Mouse (Mus musculus): ENCODE measurements around the gene C1qc. TPM values are rescaled to one million over a fixed set of nuclear protein-coding genes. Genes with fewer than 3 reads are reported as not detected.

The C1qc gene
- polyA plus RNA-seq, 1 experiment from 2014 or later = 16.6 TPM

- ATAC-seq (ENCODE audit: insufficient number of reproducible peaks, insufficient read depth, low FRiP score, low TSS enrichment) = no peak
- H3K9me3 ChIP-seq = no peaks in the 10 kb centered on the region
- no peak overlapping the region for H3K4me3 ChIP-seq
- H3K4me1 ChIP-seq = peaks cover 23% of the 10 kb centered on the region
- no peak overlapping the region for H3K4me2 ChIP-seq (replicated peaks)
- no peak overlapping the region for H3K27ac ChIP-seq
- peak overlapping the region; percentile 22; the same call in 1 of the 2 replicates for H3K9ac ChIP-seq
- H3K36me3 ChIP-seq = no peaks in the 10 kb centered on the region
- 74% methylated on average over 6 of the region's 6 CpGs for WGBS
- no peaks in the 10 kb centered on the region for H3K27me3 ChIP-seq
These were observed 24.5 kb downstream of the C1qc start for GRCm38 (mm10) chr4:136868371-136868770.

GRCm38 (mm10) chr4:136867690-136868345 lies 25.0 kb downstream of the C1qc start:
- Histone ChIP-seq H3K4me3 (no peak overlapping the region), H3K9me3 (no peaks in the 10 kb centered on the region), H3K27ac (no peak overlapping the region), H3K9ac (no peak overlapping the region), H3K4me2 (replicated peaks) (no peak overlapping the region), H3K36me3 (no peaks in the 10 kb centered on the region), H3K4me1 (peaks cover 23% of the 10 kb centered on the region), H3K27me3 (no peaks in the 10 kb centered on the region)
- 18% methylated on average over 12 of the region's 12 CpGs for WGBS
- no peak for ATAC-seq (ENCODE audit: insufficient number of reproducible peaks, insufficient read depth, low FRiP score, low TSS enrichment)

DNA sequence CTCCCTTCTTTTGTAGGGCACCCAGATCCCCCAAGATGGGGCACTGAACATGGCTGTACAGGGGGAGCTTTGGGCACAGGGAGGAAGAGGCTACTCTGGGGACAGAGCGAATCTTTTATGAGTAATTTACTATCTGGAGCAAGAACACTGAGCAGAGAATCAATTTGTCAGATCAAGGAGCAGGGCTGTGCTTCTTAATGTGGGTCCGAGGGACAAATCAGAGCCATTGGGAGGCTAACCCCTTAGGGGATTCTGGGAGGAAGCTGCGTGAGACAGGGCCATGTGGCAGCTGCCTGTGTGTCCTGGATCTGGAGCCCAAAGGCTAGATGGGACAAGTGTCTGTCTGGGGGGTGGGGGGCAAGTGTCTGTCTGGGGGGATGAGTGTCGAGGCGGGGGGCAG lies 27.3 kb downstream of the C1qc start:
- no peak overlapping the region for H3K4me3 ChIP-seq
- no peak for ATAC-seq (ENCODE audit: insufficient number of reproducible peaks, insufficient read depth, low FRiP score, low TSS enrichment)
- H3K4me1 ChIP-seq = peaks cover 34% of the 10 kb centered on the region
- WGBS = 56% methylated on average over 5 of the region's 5 CpGs
- no peaks in the 10 kb centered on the region for H3K36me3 ChIP-seq
- H3K27ac ChIP-seq = no peak overlapping the region
- no peak overlapping the region for H3K9ac ChIP-seq
- H3K4me2 ChIP-seq (replicated peaks) = no peak overlapping the region; the same call in 1 of the 2 replicates
- H3K9me3 ChIP-seq = no peaks in the 10 kb centered on the region
- H3K27me3 ChIP-seq = peaks cover 3% of the 10 kb centered on the region; the same call in 1 of the 2 replicates

DNA sequence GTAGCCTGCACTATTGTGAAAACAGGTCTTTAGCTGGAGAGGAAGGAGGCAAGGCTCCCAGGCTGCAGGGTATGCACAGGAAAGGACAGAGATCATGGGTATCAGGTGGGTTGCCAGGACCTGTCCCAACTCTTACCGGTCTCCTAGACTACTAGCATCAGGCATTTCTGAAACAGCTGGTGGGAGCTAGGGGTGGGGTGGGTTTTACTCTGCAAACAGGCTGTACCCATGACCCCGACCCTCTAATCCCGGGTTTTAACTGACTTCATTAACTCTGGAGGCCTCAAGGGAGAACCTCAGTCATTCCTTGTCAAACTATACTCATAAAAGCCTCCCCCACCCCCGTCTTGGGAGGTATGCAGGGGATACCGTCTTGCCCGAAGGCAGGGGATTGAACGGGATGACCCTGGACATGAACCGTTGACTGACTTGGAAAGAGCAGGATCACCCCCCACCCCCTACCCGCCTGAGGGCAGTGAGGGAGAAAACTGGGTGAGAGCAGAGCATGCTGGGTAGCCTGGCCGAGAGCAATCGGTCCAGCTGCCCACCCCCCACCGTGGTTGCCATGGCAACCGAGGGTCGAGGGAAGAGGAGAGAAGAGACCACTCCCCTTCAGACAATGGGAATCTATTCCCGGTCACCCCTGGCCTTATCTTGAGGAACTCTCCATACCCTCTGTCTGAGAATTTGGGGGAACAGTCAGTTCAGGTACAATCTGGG lies 28.0 kb downstream of the C1qc start:
- Histone ChIP-seq H3K9ac (no peak overlapping the region), H3K4me1 (peaks cover 34% of the 10 kb centered on the region), H3K36me3 (no peaks in the 10 kb centered on the region), H3K4me3 (no peak overlapping the region), H3K27me3 (peaks cover 3% of the 10 kb centered on the region; the same call in 1 of the 2 replicates), H3K9me3 (no peaks in the 10 kb centered on the region), H3K27ac (no peak overlapping the region), H3K4me2 (replicated peaks) (peak overlapping the region; percentile 34)
- peak; percentile 38 for ATAC-seq (ENCODE audit: insufficient number of reproducible peaks, insufficient read depth, low FRiP score, low TSS enrichment)
- WGBS = 7% methylated on average over 15 of the region's 15 CpGs

DNA sequence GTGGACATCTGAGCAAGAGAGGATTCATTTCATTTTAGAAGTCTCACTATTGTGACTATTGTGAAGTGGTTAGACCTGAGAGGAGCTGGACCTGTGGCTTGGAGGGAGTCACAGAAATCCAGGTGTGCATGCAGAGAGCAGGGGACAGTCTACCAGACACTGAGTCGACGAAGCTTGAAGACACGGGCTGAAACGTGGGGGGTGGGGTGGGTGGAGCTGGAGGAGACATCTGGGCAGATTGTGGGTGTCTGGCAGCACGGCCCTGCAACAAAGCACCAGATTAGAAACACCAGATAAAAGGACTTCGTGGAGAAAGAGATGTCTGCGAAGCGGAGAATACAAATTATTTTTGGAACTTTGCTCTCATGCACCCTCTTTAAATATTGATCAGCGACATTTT lies 29.3 kb downstream of the C1qc start:
- H3K4me1 ChIP-seq = peaks cover 34% of the 10 kb centered on the region

DNA sequence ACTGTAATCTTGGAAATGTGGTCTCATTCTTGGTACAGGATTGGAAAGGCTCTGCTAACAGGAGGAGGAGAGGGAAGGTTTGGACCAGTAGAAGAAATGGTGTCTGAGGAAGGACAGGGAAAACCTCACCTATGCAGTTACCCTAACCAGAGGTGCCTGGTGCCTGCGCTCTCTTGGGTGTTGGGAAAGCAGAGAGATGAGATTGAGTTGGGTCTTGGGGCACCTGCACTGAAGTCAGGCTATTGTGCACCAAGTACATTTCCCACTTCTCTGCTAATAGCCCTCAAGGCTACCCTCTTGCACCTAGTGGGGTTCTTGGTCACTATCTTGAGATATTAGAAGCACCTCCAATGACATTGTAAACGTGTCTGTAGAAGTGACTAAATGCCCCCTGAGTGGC lies 30.5 kb downstream of the C1qc start:
- H3K27ac ChIP-seq = no peak overlapping the region
- WGBS = 83% methylated on average over 2 of the region's 2 CpGs
- peaks cover 25% of the 10 kb centered on the region for H3K4me1 ChIP-seq

More for the DNA sequence above, 29.3 kb downstream of the C1qc start:
- WGBS = 59% methylated on average over 9 of the region's 9 CpGs
- Histone ChIP-seq H3K9me3 (no peaks in the 10 kb centered on the region), H3K27me3 (peaks cover 3% of the 10 kb centered on the region; the same call in 1 of the 2 replicates), H3K9ac (no peak overlapping the region), H3K4me2 (replicated peaks) (no peak overlapping the region), H3K36me3 (no peaks in the 10 kb centered on the region), H3K4me3 (no peak overlapping the region), H3K27ac (no peak overlapping the region)
- no peak for ATAC-seq (ENCODE audit: insufficient number of reproducible peaks, insufficient read depth, low FRiP score, low TSS enrichment)

GRCm38 (mm10) chr4:136861806-136862205 lies 31.1 kb downstream of the C1qc start:
- Histone ChIP-seq H3K27ac (no peak overlapping the region; the same call in 1 of the 2 replicates), H3K36me3 (no peaks in the 10 kb centered on the region), H3K4me1 (peaks cover 24% of the 10 kb centered on the region), H3K9me3 (no peaks in the 10 kb centered on the region), H3K9ac (no peak overlapping the region), H3K4me2 (replicated peaks) (0 out of 2 replicates have a peak overlapping the region, but pooled peaks have one; percentile 0), H3K27me3 (peaks cover 3% of the 10 kb centered on the region; the same call in 1 of the 2 replicates), H3K4me3 (no peak overlapping the region)
- 9% methylated on average over 17 of the region's 17 CpGs for WGBS
- no peak for ATAC-seq (ENCODE audit: insufficient number of reproducible peaks, insufficient read depth, low FRiP score, low TSS enrichment)

More for the DNA sequence above, 30.5 kb downstream of the C1qc start:
- Histone ChIP-seq H3K9me3 (no peaks in the 10 kb centered on the region), H3K27me3 (peaks cover 3% of the 10 kb centered on the region; the same call in 1 of the 2 replicates), H3K4me2 (replicated peaks) (no peak overlapping the region), H3K4me3 (no peak overlapping the region), H3K36me3 (no peaks in the 10 kb centered on the region), H3K9ac (no peak overlapping the region)
- no peak for ATAC-seq (ENCODE audit: insufficient number of reproducible peaks, insufficient read depth, low FRiP score, low TSS enrichment)

DNA sequence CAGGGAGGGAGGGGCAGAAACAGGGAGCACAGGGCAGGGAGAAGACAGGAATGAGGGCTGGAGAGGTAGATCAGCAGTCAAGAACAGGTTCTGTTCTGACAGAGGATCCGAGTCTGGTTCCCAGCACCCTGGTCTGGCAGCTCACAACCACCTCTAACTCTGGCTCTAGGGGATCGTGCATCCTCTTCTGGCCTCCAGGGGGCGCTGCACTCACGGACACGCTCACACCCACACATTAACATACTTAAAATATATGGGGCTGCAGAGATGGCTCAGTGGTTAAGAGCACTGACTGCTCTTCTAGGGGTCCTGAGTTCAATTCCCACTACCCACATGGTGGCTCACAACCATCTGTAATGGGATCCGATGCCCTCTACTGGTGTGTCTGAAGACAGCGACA lies 32.8 kb downstream of the C1qc start:
- 83% methylated on average over 7 of the region's 7 CpGs for WGBS

GRCm38 (mm10) chr4:136855081-136855480 lies 37.8 kb downstream of the C1qc start:
- no peak for ATAC-seq (ENCODE audit: insufficient number of reproducible peaks, insufficient read depth, low FRiP score, low TSS enrichment)
- WGBS = 26% methylated on average over 6 of the region's 6 CpGs
- Histone ChIP-seq H3K4me2 (replicated peaks) (no peak overlapping the region), H3K9me3 (no peaks in the 10 kb centered on the region), H3K27ac (no peak overlapping the region), H3K9ac (no peak overlapping the region), H3K36me3 (no peaks in the 10 kb centered on the region), H3K27me3 (no peaks in the 10 kb centered on the region), H3K4me1 (no peaks in the 10 kb centered on the region), H3K4me3 (no peak overlapping the region)

More for the DNA sequence above, 32.8 kb downstream of the C1qc start:
- H3K27me3 ChIP-seq = peaks cover 3% of the 10 kb centered on the region; the same call in 1 of the 2 replicates
- ATAC-seq (ENCODE audit: insufficient number of reproducible peaks, insufficient read depth, low FRiP score, low TSS enrichment) = no peak
- no peak overlapping the region for H3K4me3 ChIP-seq
- no peak overlapping the region for H3K4me2 ChIP-seq (replicated peaks)
- peaks cover 19% of the 10 kb centered on the region for H3K4me1 ChIP-seq
- H3K27ac ChIP-seq = no peak overlapping the region
- H3K9me3 ChIP-seq = no peaks in the 10 kb centered on the region
- no peaks in the 10 kb centered on the region for H3K36me3 ChIP-seq
- no peak overlapping the region for H3K9ac ChIP-seq

GRCm38 (mm10) chr4:136852989-136853388 lies 39.9 kb downstream of the C1qc start:
- 78% methylated on average over 12 of the region's 12 CpGs for WGBS
- no peak for ATAC-seq (ENCODE audit: insufficient number of reproducible peaks, insufficient read depth, low FRiP score, low TSS enrichment)
- Histone ChIP-seq H3K9me3 (no peaks in the 10 kb centered on the region), H3K4me3 (no peak overlapping the region), H3K9ac (no peak overlapping the region), H3K27ac (no peak overlapping the region), H3K36me3 (no peaks in the 10 kb centered on the region), H3K4me2 (replicated peaks) (no peak overlapping the region), H3K27me3 (no peaks in the 10 kb centered on the region), H3K4me1 (no peaks in the 10 kb centered on the region)

- H3K4me3 ChIP-seq = no peak overlapping the region
- ATAC-seq (ENCODE audit: insufficient number of reproducible peaks, insufficient read depth, low FRiP score, low TSS enrichment) = no peak
- no peak overlapping the region for H3K9ac ChIP-seq
- no peak overlapping the region for H3K4me2 ChIP-seq (replicated peaks)
- H3K4me1 ChIP-seq = no peaks in the 10 kb centered on the region
- 70% methylated on average over 5 of the region's 5 CpGs for WGBS
- H3K27ac ChIP-seq = no peak overlapping the region
- H3K36me3 ChIP-seq = no peaks in the 10 kb centered on the region
- no peaks in the 10 kb centered on the region for H3K9me3 ChIP-seq
- no peaks in the 10 kb centered on the region for H3K27me3 ChIP-seq
These were observed 40.7 kb downstream of the C1qc start for GRCm38 (mm10) chr4:136852119-136852518.

DNA sequence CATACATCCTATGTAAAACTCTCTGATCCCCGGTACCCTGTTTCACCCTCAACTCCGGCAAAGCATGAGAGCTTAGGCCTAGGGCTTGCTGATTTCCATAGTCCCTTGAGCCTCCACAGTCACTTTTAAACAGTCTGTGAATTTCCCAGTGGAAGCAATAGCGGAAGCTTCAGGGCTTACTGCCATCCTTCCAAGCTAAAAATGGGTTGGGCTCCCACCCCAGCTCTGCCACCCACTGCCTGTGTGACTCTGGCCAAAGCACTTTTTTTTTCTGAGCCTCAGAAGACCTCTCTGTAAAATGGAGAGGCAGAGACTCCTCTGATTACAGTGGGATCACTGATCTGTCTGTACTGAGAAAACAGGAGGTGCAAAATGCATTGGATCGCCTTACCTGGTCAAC lies 44.3 kb downstream of the C1qc start:
- no peak for ATAC-seq (ENCODE audit: insufficient number of reproducible peaks, insufficient read depth, low FRiP score, low TSS enrichment)
- H3K27ac ChIP-seq = no peak overlapping the region
- no peak overlapping the region for H3K4me3 ChIP-seq
- no peaks in the 10 kb centered on the region for H3K9me3 ChIP-seq
- H3K36me3 ChIP-seq = no peaks in the 10 kb centered on the region
- 71% methylated on average over 4 of the region's 4 CpGs for WGBS
- no peak overlapping the region for H3K4me2 ChIP-seq (replicated peaks)
- no peak overlapping the region for H3K9ac ChIP-seq
- H3K27me3 ChIP-seq = no peaks in the 10 kb centered on the region
- no peaks in the 10 kb centered on the region for H3K4me1 ChIP-seq

All from embryonic facial prominence, embryonic 12.5 days (tissue).